Mouse (Mus musculus) 3T3-L1 (cell line): ENCODE data around the gene Dnajb14.
"Not testable (repeated sequence)": the region's sequence is repeated elsewhere in the genome, so short reads cannot be mapped to it uniquely, and the experiment has no call there.

Experiments used
- DNase-seq: peaks from one replicate; pipeline ENCODE4 v3.0.0-alpha.2; 2015; ENCODE audit warnings: low read depth, low spot score

The Dnajb14 gene

GRCm38 (mm10) chr3:137863330-137864123, 3.9 kb upstream of the Dnajb14 start:
- peak; percentile 69 for DNase-seq

- DNase-seq: peak; percentile 96
Measured at GRCm38 (mm10) chr3:137864124-137864987, 3.1 kb upstream of the Dnajb14 start, which contains the start of gene H2afz. TSS of gene H2afz (plus strand) at chr3:137864487.

GRCm38 (mm10) chr3:137864988-137865982, 2.2 kb upstream of the Dnajb14 start:
- DNase-seq: peak; percentile 96

GRCm38 (mm10) chr3:137867133-137867436, 390 bp upstream of the Dnajb14 start:
- DNase-seq: peak; percentile 46

- DNase-seq: peak; percentile 51
Measured at GRCm38 (mm10) chr3:137868094-137868913, 829 bp downstream of the Dnajb14 start.

- no peak for DNase-seq
Measured at GRCm38 (mm10) chr3:137869395-137869794, 1.9 kb downstream of the Dnajb14 start.

- DNase-seq: peak; percentile 57
Measured at GRCm38 (mm10) chr3:137879313-137879712, 11.8 kb downstream of the Dnajb14 start.

GRCm38 (mm10) chr3:137880109-137880748, 12.8 kb downstream of the Dnajb14 start:
- DNase-seq: peak; percentile 29

GRCm38 (mm10) chr3:137881093-137881492, 13.6 kb downstream of the Dnajb14 start:
- DNase-seq: no peak

GRCm38 (mm10) chr3:137887961-137888360, 20.5 kb downstream of the Dnajb14 start:
- no peak for DNase-seq

- DNase-seq: no peak
Measured at GRCm38 (mm10) chr3:137891089-137891488, 23.6 kb downstream of the Dnajb14 start.

- no peak for DNase-seq
Measured at GRCm38 (mm10) chr3:137892118-137892517, 24.6 kb downstream of the Dnajb14 start.

- DNase-seq: no peak
Measured at GRCm38 (mm10) chr3:137893789-137894188, 26.3 kb downstream of the Dnajb14 start.

- DNase-seq: peak; percentile 29
Measured at GRCm38 (mm10) chr3:137895196-137895595, 27.7 kb downstream of the Dnajb14 start.

- no peak for DNase-seq
Measured at GRCm38 (mm10) chr3:137896386-137896785, 28.9 kb downstream of the Dnajb14 start.

GRCm38 (mm10) chr3:137896867-137897266, 29.4 kb downstream of the Dnajb14 start:
- DNase-seq: no peak

GRCm38 (mm10) chr3:137897685-137898084, 30.2 kb downstream of the Dnajb14 start:
- no peak for DNase-seq

- peak; percentile 16 for DNase-seq
Measured at GRCm38 (mm10) chr3:137900149-137900548, 32.7 kb downstream of the Dnajb14 start.

GRCm38 (mm10) chr3:137913093-137913492, 45.6 kb downstream of the Dnajb14 start:
- DNase-seq: no peak

GRCm38 (mm10) chr3:137914567-137914966, 47.1 kb downstream of the Dnajb14 start:
- not testable (repeated sequence) for DNase-seq
